ENCODE assay signal across 10 mouse cellular contexts in the genomic region with DNA sequence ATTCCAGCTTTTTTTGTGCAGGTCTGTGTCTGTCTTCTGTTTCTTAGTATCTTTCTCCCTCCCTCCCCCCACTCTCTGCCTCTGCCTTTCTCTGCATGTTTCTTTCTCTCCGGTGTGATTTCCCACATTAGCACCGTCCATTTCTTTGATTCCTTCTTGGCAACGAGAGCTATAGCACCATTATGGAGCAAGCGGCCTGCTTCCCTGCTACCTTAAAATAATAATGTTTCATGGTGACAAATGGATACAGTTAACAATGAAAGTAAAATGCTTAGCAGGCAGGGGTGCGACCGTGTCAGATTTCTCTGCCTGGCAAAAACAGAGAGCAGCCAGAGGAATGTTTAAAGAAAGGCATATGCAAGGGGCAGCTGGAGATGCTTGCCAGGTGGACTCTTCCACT.
DNase-seq lines count a peak whose midpoint lies in the region; ATAC-seq lines count a peak whose summit lies in the region.
"Had no signal": no experiment of that assay in that cellular context is flagged by ENCODE, and none has a peak within 500 bp of the region (broad histone marks: within the 10 kb centered on the region; RNA-seq: fewer than 3 reads in every experiment).

No protein-coding gene starts in this region.

- H3K9me3 ChIP-seq in forebrain, embryonic 13.5 days (replicated peaks): no peaks in the 10 kb centered on the region
- no peaks in the 10 kb centered on the region for H3K9me3 ChIP-seq in limb, embryonic 13.5 days
- H3K9me3 ChIP-seq in neural tube, embryonic 15.5 days (replicated peaks): no peaks in the 10 kb centered on the region
- H3K9me3 ChIP-seq: heart, embryonic 15.5 days; lung, embryonic 15.5 days had no signal

- peaks cover 26% of the 10 kb centered on the region for H3K4me1 ChIP-seq in forebrain, embryonic 13.5 days
- peaks cover 34% of the 10 kb centered on the region for H3K4me1 ChIP-seq in limb, embryonic 13.5 days
- H3K4me1 ChIP-seq in neural tube, embryonic 15.5 days: peaks cover 25% of the 10 kb centered on the region

- ATAC-seq in forebrain, embryonic 13.5 days: peak; percentile 36
- ATAC-seq in limb, embryonic 13.5 days (ENCODE audit: low FRiP score, low read depth): peak; percentile 41
- ATAC-seq in neural tube, embryonic 15.5 days (ENCODE audit: low FRiP score): peak; percentile 56

- H3K27me3 ChIP-seq in forebrain, embryonic 13.5 days: no peaks in the 10 kb centered on the region
- H3K27me3 ChIP-seq in limb, embryonic 13.5 days: no peaks in the 10 kb centered on the region
- no peaks in the 10 kb centered on the region for H3K27me3 ChIP-seq in neural tube, embryonic 15.5 days (replicated peaks)
- H3K27me3 ChIP-seq: heart, embryonic 15.5 days; lung, embryonic 15.5 days had no signal

- peak overlapping the region; percentile 75 for H3K27ac ChIP-seq in forebrain, embryonic 13.5 days
- peak overlapping the region; percentile 79 for H3K27ac ChIP-seq in limb, embryonic 13.5 days
- peak overlapping the region; percentile 56 for H3K27ac ChIP-seq in neural tube, embryonic 15.5 days (replicated peaks)
- H3K27ac ChIP-seq: heart, embryonic 15.5 days; lung, embryonic 15.5 days had no signal

- H3K4me2 ChIP-seq in forebrain, embryonic 13.5 days: peak overlapping the region; percentile 1; the same call in 1 of the 2 replicates
- H3K4me2 ChIP-seq in limb, embryonic 13.5 days (replicated peaks): peak overlapping the region; percentile 41
- peak overlapping the region; percentile 11; the same call in 1 of the 2 replicates for H3K4me2 ChIP-seq in neural tube, embryonic 15.5 days
- H3K4me2 ChIP-seq: heart, embryonic 15.5 days; lung, embryonic 15.5 days had no signal

- 9% methylated on average over 6 of the region's 6 CpGs for WGBS in forebrain, embryonic 13.5 days
- 10% methylated on average over 6 of the region's 6 CpGs for WGBS in limb, embryonic 13.5 days
- WGBS in neural tube, embryonic 15.5 days: 7% methylated on average over 6 of the region's 6 CpGs

- peak; percentile 26 to 39 for DNase-seq in right cerebral cortex, postnatal 10 days (ENCODE audit: low spot score in 2 of 2)
- DNase-seq in right cerebral cortex, postnatal 36 days (ENCODE audit: low spot score in 2 of 2): no peak
- no peak for DNase-seq in kidney, adult 18-20 months
- no peak for DNase-seq in urinary bladder, postnatal 25 days (ENCODE audit: low spot score)
- DNase-seq: thymus, postnatal 25 days had no signal

- no peak overlapping the region for H3K9ac ChIP-seq in forebrain, embryonic 13.5 days
- no peak overlapping the region for H3K9ac ChIP-seq in limb, embryonic 13.5 days
- no peak overlapping the region for H3K9ac ChIP-seq in neural tube, embryonic 15.5 days (replicated peaks)
- H3K9ac ChIP-seq: heart, embryonic 15.5 days; lung, embryonic 15.5 days had no signal

- no peak overlapping the region for H3K4me3 ChIP-seq in forebrain, embryonic 13.5 days
- no peak overlapping the region for H3K4me3 ChIP-seq in limb, embryonic 13.5 days
- no peak overlapping the region for H3K4me3 ChIP-seq in neural tube, embryonic 15.5 days (replicated peaks)
- H3K4me3 ChIP-seq: heart, embryonic 15.5 days; lung, embryonic 15.5 days had no signal

- no peaks in the 10 kb centered on the region for H3K36me3 ChIP-seq in forebrain, embryonic 13.5 days (ENCODE audit: poor library complexity, severe bottlenecking)
- no peaks in the 10 kb centered on the region for H3K36me3 ChIP-seq in limb, embryonic 13.5 days
- H3K36me3 ChIP-seq in neural tube, embryonic 15.5 days: no peaks in the 10 kb centered on the region
- H3K36me3 ChIP-seq: heart, embryonic 15.5 days; lung, embryonic 15.5 days had no signal

Comparison
In these comparisons a context has a peak if more than half of its experiments do, and no peak if none do; other contexts are left out.
1. DNase-seq: peak in right cerebral cortex, postnatal 10 days (2 of 2); none in right cerebral cortex, postnatal 36 days (0 of 2), kidney, adult 18-20 months (single experiment) and urinary bladder, postnatal 25 days (single experiment).
2. Peak in every context shown above with its lines, with median percentiles within 50 percentile points of each other: ATAC-seq, H3K27ac ChIP-seq and H3K4me2 ChIP-seq.